Mouse (Mus musculus): Measurements from ENCODE around the gene Muc3a. TPM values are rescaled to one million over a fixed set of nuclear protein-coding genes. Genes with fewer than 3 reads are reported as not detected.

Muc3a gene
- polyA plus RNA-seq, 1 experiment from 2014 or later = not detected

DNA sequence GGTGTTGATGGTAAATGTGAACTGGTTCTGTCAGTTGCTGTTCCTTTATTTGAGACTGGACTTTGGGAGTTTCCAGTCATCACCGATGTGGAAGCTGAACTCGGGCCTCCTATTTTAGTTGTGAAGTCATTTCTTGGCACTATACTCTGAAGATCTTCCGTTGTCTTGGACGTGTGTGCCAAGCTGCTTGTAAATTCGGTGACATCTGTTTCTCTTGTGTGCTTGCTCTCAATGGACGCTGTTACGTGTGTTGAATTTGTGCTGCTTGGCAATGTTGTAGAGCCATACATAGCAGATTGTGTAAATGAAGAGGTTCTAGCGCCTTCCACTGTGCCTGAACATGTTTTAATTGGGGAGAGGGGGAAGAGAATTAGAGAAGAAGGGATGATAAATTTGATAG lies 26.8 kb downstream of the Muc3a start:
- Histone ChIP-seq H3K4me1 (ENCODE audit: insufficient read depth) (no peaks in the 10 kb centered on the region), H3K27me3 (ENCODE audit: insufficient read depth, low read length) (peaks cover 10% of the 10 kb centered on the region; the same call in 1 of the 2 replicates), H3K9ac (no peak overlapping the region), H3K4me3 (ENCODE audit: low read depth, low read length) (no peak overlapping the region), H3K27ac (ENCODE audit: low read depth) (no peak overlapping the region), H3K9me3 (ENCODE audit: low read depth, low read length) (no peaks in the 10 kb centered on the region), H3K4me2 (no peak overlapping the region), H3K36me3 (ENCODE audit: insufficient read depth) (no peaks in the 10 kb centered on the region)
- ATAC-seq (ENCODE audit: insufficient read depth) (no peak), DNase-seq (peak; percentile 7)
- 77% methylated on average over 8 of the region's 8 CpGs for WGBS
- no peak for TF ChIP-seq CTCF (IDR thresholded peaks at IDR 0.05; ENCODE audit: low read depth)

DNA sequence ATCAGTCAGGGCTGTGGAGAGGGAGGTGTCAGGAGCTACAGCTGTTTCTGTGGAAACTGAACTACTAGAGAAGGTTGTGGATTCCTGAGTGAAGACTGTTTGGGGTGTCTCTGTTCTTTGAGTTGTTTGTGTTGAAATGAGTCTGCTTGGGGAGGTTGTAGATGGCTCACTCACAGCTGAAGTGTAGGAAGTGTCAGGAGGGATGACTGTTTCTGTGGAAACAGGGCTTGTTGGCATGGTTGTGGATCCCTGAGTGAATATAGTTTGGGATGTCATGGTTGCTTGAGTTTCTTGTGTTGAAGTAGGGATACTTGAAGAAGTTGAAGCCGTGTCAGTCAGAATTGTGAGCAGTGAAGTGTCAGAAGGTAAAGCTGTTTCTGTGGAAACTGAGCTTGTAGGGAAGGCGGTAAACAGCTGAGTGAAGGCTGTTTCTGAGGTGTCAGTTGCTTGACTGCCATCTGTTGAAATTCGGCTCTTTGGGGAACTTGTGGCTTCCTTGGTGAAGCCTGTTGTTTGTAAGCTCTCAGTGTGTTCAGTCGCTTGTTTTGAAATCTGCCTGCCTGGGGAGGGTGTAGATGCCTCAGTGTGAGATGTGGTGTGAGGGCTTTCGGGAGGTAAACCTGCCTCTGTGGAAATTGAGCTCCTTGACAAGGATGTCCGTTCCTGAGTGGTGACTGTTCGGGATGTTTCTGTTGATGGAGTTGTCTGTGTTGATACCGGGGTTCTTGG lies 32.4 kb downstream of the Muc3a start:
- DNase-seq = peak; percentile 13
- H3K9me3 ChIP-seq (ENCODE audit: low read depth, low read length) = no peaks in the 10 kb centered on the region
- no peaks in the 10 kb centered on the region for H3K36me3 ChIP-seq (ENCODE audit: insufficient read depth)
- H3K4me1 ChIP-seq (ENCODE audit: insufficient read depth) = no peaks in the 10 kb centered on the region
- no peak for TF ChIP-seq CTCF (IDR thresholded peaks at IDR 0.05; ENCODE audit: low read depth)
- H3K4me3 ChIP-seq (ENCODE audit: low read depth, low read length) = no peak overlapping the region
- H3K27me3 ChIP-seq (ENCODE audit: insufficient read depth, low read length) = no peaks in the 10 kb centered on the region
- no peak overlapping the region for H3K9ac ChIP-seq
- H3K27ac ChIP-seq (ENCODE audit: low read depth) = no peak overlapping the region
- no peak overlapping the region for H3K4me2 ChIP-seq
- ATAC-seq (ENCODE audit: insufficient read depth) = no peak
- WGBS = 68% methylated on average over 8 of the region's 8 CpGs

DNA sequence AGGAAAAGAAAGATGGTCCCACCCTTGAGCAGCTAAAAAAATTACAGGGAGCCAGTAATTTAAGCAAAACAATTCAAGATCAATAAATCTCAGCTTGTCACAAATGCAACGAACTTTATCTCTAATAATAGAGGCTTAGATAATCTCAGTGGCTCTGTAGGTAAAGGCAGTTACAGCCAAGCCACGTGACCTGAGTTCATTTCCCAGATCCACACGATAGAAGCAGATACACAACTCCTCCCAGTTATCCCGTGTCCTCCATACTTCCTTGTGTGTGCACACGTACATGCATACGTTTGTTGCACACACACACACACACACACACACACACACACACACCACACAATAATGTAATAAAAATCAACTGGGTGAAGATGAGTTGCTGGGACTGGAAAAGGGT lies 38.2 kb downstream of the Muc3a start:
- Histone ChIP-seq H3K4me3 (ENCODE audit: low read depth, low read length) (no peak overlapping the region), H3K4me2 (no peak overlapping the region), H3K27ac (ENCODE audit: low read depth) (no peak overlapping the region), H3K27me3 (ENCODE audit: insufficient read depth, low read length) (no peaks in the 10 kb centered on the region), H3K36me3 (ENCODE audit: insufficient read depth) (no peaks in the 10 kb centered on the region), H3K9ac (no peak overlapping the region), H3K4me1 (ENCODE audit: insufficient read depth) (no peaks in the 10 kb centered on the region), H3K9me3 (ENCODE audit: low read depth, low read length) (no peaks in the 10 kb centered on the region)
- TF ChIP-seq CTCF (IDR thresholded peaks at IDR 0.05; ENCODE audit: low read depth) = no peak
- no peak for ATAC-seq (ENCODE audit: insufficient read depth)
- WGBS = 65% methylated on average over 6 of the region's 6 CpGs
- DNase-seq = no peak

DNA sequence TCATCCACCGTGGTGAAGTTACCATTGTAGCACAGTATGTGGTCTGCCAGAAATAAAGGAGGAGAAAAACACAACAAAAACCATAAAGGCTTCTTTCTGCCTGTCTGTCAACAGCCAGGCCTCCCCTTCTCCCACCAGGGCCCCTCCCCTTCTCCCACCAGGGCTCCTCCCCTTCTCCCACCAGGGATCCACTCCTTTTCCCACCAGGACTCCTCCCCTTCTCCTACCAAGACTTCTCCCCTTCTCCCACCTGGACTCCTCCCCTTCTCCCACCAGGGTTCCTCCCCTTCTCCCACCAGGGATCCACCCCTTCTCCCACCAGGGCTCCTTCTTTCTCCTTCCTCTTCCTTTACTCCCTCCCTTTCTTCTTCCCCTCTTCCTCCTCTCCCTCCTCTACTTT lies 39.6 kb downstream of the Muc3a start:
- DNase-seq (no peak), ATAC-seq (ENCODE audit: insufficient read depth) (no peak)
- Histone ChIP-seq H3K4me3 (ENCODE audit: low read depth, low read length) (no peak overlapping the region), H3K9me3 (ENCODE audit: low read depth, low read length) (no peaks in the 10 kb centered on the region), H3K4me1 (ENCODE audit: insufficient read depth) (no peaks in the 10 kb centered on the region), H3K4me2 (no peak overlapping the region), H3K9ac (no peak overlapping the region), H3K27me3 (ENCODE audit: insufficient read depth, low read length) (no peaks in the 10 kb centered on the region), H3K36me3 (ENCODE audit: insufficient read depth) (no peaks in the 10 kb centered on the region), H3K27ac (ENCODE audit: low read depth) (no peak overlapping the region)
- no peak for TF ChIP-seq CTCF (IDR thresholded peaks at IDR 0.05; ENCODE audit: low read depth)
- WGBS = 9% methylated on average over 1 of the region's 1 CpGs

- TF ChIP-seq CTCF (IDR thresholded peaks at IDR 0.05; ENCODE audit: low read depth) = no peak
- no peak for DNase-seq
- 47% methylated on average over 7 of the region's 7 CpGs for WGBS
- H3K4me1 ChIP-seq (ENCODE audit: insufficient read depth) = no peaks in the 10 kb centered on the region
- H3K27me3 ChIP-seq (ENCODE audit: insufficient read depth, low read length) = no peaks in the 10 kb centered on the region
- no peak overlapping the region for H3K4me3 ChIP-seq (ENCODE audit: low read depth, low read length)
- H3K4me2 ChIP-seq = no peak overlapping the region
- no peaks in the 10 kb centered on the region for H3K9me3 ChIP-seq (ENCODE audit: low read depth, low read length)
- no peaks in the 10 kb centered on the region for H3K36me3 ChIP-seq (ENCODE audit: insufficient read depth)
- no peak for ATAC-seq (ENCODE audit: insufficient read depth)
- H3K9ac ChIP-seq = no peak overlapping the region
- no peak overlapping the region for H3K27ac ChIP-seq (ENCODE audit: low read depth)
Measured at GRCm38 (mm10) chr5:137171478-137171877, 40.7 kb downstream of the Muc3a start.

DNA sequence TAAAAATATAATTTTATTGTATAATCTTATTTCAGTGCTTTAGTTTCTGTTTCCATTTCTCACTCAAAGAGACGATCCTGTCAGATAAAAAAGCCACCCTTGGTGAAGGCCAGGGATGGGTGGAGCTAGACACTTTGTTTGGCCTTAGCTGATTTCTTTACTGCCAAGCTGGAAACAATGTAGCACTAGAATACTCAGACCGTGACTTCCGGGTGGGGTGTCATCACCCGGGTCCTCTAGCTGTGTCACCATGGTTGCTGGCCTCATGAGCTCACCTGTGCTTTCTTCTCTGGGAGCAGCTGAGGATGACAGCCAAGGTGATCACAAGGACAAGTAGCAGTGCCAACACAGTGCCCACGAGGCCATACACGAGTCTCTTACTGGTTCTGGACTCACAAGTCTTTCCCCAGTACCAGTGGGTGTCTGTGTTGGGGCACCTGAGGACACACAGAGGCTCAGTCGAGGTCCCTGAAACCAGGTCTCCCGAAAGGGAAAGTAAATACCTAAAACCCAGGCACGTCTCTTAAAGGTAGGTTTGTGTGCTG lies 41.3 kb downstream of the Muc3a start:
- WGBS = 70% methylated on average over 9 of the region's 9 CpGs
- ATAC-seq (ENCODE audit: insufficient read depth) = no peak
- Histone ChIP-seq H3K9me3 (ENCODE audit: low read depth, low read length) (no peaks in the 10 kb centered on the region), H3K27me3 (ENCODE audit: insufficient read depth, low read length) (no peaks in the 10 kb centered on the region), H3K4me1 (ENCODE audit: insufficient read depth) (no peaks in the 10 kb centered on the region), H3K4me2 (no peak overlapping the region), H3K9ac (no peak overlapping the region), H3K27ac (ENCODE audit: low read depth) (no peak overlapping the region), H3K36me3 (ENCODE audit: insufficient read depth) (no peaks in the 10 kb centered on the region), H3K4me3 (ENCODE audit: low read depth, low read length) (no peak overlapping the region)
- DNase-seq = no peak
- no peak for TF ChIP-seq CTCF (IDR thresholded peaks at IDR 0.05; ENCODE audit: low read depth)

- no peaks in the 10 kb centered on the region for H3K36me3 ChIP-seq (ENCODE audit: insufficient read depth)
- 59% methylated on average over 6 of the region's 6 CpGs for WGBS
- no peaks in the 10 kb centered on the region for H3K9me3 ChIP-seq (ENCODE audit: low read depth, low read length)
- no peak for ATAC-seq (ENCODE audit: insufficient read depth)
- no peak overlapping the region for H3K4me3 ChIP-seq (ENCODE audit: low read depth, low read length)
- no peaks in the 10 kb centered on the region for H3K4me1 ChIP-seq (ENCODE audit: insufficient read depth)
- H3K27me3 ChIP-seq (ENCODE audit: insufficient read depth, low read length) = no peaks in the 10 kb centered on the region
- TF ChIP-seq CTCF (IDR thresholded peaks at IDR 0.05; ENCODE audit: low read depth) = no peak
- no peak for DNase-seq
- H3K4me2 ChIP-seq = no peak overlapping the region
- H3K27ac ChIP-seq (ENCODE audit: low read depth) = no peak overlapping the region
- H3K9ac ChIP-seq = no peak overlapping the region
Measured at GRCm38 (mm10) chr5:137167539-137167938, 44.6 kb downstream of the Muc3a start.

Measured in lung, embryonic 14.5 days (tissue).